Mouse (Mus musculus): ENCODE measurements around the gene Nhsl1. TPM values are rescaled to one million over a fixed set of nuclear protein-coding genes. Genes with fewer than 3 reads are reported as not detected.

Nhsl1 gene
- polyA plus RNA-seq, 1 experiment: 16.7 TPM

DNA sequence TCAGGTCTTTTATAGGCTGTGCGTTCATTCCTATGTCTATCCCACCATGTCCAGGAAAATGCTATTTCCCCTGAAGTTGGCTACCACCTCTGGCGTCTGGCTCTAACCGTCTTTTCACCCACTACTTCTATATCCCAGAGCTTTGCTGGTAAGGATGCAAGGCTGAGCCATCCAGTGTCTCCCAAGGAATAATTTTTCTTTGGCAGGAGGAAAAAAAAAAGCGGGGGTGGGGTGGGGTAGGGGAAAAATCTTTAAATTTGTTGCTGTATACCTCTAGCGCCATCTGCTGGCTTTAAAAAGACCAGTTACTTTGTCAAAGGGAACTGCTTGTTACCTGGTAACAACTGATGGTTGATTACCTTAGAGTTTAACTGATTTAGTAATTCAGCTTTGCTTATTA, 209.7 kb downstream of the Nhsl1 start:
- H3K4me3 ChIP-seq (replicated peaks; ENCODE audit: insufficient read depth, low read depth, low read length): no peak overlapping the region
- WGBS: 18% methylated on average over 5 of the region's 5 CpGs
- TF ChIP-seq CTCF (IDR thresholded peaks at IDR 0.05; ENCODE audit: borderline replicate concordance, insufficient read depth, low read depth, low read length) (peak; percentile 17; the same call in 1 of the 2 replicates), POLR2A (IDR thresholded peaks at IDR 0.05; ENCODE audit: borderline replicate concordance, insufficient read depth, low read length) (no peak)
- H3K27ac ChIP-seq (ENCODE audit: insufficient read depth, low read length): no peak overlapping the region
- DNase-seq: peak; percentile 57 to 66
- H3K27me3 ChIP-seq (ENCODE audit: control insufficient read depth, insufficient read depth, low read length): no peaks in the 10 kb centered on the region
- H3K4me1 ChIP-seq (ENCODE audit: control insufficient read depth, insufficient read depth, low read length): peaks cover 17% of the 10 kb centered on the region

- TF ChIP-seq CTCF (IDR thresholded peaks at IDR 0.05; ENCODE audit: borderline replicate concordance, insufficient read depth, low read depth, low read length): no peak
- TF ChIP-seq POLR2A (IDR thresholded peaks at IDR 0.05; ENCODE audit: borderline replicate concordance, insufficient read depth, low read length): no peak
- no peaks in the 10 kb centered on the region for H3K27me3 ChIP-seq (ENCODE audit: control insufficient read depth, insufficient read depth, low read length)
- H3K27ac ChIP-seq (ENCODE audit: insufficient read depth, low read length): no peak overlapping the region
- no peak overlapping the region for H3K4me3 ChIP-seq (replicated peaks; ENCODE audit: insufficient read depth, low read depth, low read length)
- 92% methylated on average over 4 of the region's 4 CpGs for WGBS
- H3K4me1 ChIP-seq (ENCODE audit: control insufficient read depth, insufficient read depth, low read length): peaks cover 17% of the 10 kb centered on the region
- DNase-seq: no peak
These were observed 210.4 kb downstream of the Nhsl1 start for GRCm38 (mm10) chr10:18529177-18529576.

DNA sequence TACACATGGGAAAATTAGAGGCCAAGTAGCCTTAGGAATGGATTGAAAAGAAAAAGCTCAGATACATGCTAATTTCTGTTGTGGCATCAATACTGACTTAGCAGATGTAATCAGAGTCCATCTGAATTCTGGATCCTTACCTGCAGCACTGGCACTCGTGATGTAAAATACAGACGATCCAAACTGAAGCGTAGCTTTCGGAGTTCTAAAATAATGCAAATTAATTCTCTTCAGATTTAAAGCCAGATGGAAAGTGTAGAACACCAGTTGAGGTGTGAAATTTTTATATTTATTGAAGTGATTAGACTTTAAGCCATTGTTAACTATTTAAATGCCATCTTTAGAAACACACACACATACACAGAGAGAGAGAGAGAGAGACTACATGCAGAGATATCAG, 211.4 kb downstream of the Nhsl1 start:
- no peak overlapping the region for H3K4me3 ChIP-seq (replicated peaks; ENCODE audit: insufficient read depth, low read depth, low read length)
- 78% methylated on average over 4 of the region's 4 CpGs for WGBS
- no peak overlapping the region for H3K27ac ChIP-seq (ENCODE audit: insufficient read depth, low read length)
- TF ChIP-seq CTCF (IDR thresholded peaks at IDR 0.05; ENCODE audit: borderline replicate concordance, insufficient read depth, low read depth, low read length) (no peak), POLR2A (IDR thresholded peaks at IDR 0.05; ENCODE audit: borderline replicate concordance, insufficient read depth, low read length) (no peak)
- DNase-seq: no peak
- H3K27me3 ChIP-seq (ENCODE audit: control insufficient read depth, insufficient read depth, low read length): no peaks in the 10 kb centered on the region
- peaks cover 14% of the 10 kb centered on the region for H3K4me1 ChIP-seq (ENCODE audit: control insufficient read depth, insufficient read depth, low read length)

DNA sequence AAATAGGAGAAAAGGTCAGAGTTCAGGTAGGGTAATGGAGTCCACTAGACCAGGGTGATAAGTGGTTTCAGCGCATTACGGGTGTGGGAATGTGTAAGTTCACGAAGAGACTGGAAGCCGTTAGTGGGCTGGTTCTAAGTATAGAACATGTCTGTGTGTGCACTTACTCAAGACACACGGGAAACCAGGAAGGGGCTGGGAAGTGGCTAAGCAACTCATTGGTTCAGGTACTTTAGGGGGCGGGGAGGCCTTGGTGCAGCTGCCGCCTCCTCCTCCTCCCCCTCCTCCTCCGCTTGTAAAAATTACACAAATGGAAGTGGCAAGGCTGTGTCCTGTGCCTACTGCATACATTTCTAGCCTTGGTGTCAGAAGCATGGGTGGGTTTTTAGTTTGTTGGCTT, 213.5 kb downstream of the Nhsl1 start:
- 87% methylated on average over 8 of the region's 8 CpGs for WGBS
- DNase-seq: no peak
- Histone ChIP-seq H3K4me3 (replicated peaks; ENCODE audit: insufficient read depth, low read depth, low read length) (no peak overlapping the region), H3K27me3 (ENCODE audit: control insufficient read depth, insufficient read depth, low read length) (no peaks in the 10 kb centered on the region), H3K27ac (ENCODE audit: insufficient read depth, low read length) (no peak overlapping the region), H3K4me1 (ENCODE audit: control insufficient read depth, insufficient read depth, low read length) (peaks cover under 1% of the 10 kb centered on the region; the same call in 1 of the 2 replicates)
- TF ChIP-seq POLR2A (IDR thresholded peaks at IDR 0.05; ENCODE audit: borderline replicate concordance, insufficient read depth, low read length) (no peak), CTCF (IDR thresholded peaks at IDR 0.05; ENCODE audit: borderline replicate concordance, insufficient read depth, low read depth, low read length) (no peak)

- no peak for DNase-seq
- Histone ChIP-seq H3K27me3 (ENCODE audit: control insufficient read depth, insufficient read depth, low read length) (no peaks in the 10 kb centered on the region), H3K4me3 (replicated peaks; ENCODE audit: insufficient read depth, low read depth, low read length) (no peak overlapping the region), H3K27ac (ENCODE audit: insufficient read depth, low read length) (no peak overlapping the region), H3K4me1 (ENCODE audit: control insufficient read depth, insufficient read depth, low read length) (no peaks in the 10 kb centered on the region)
- TF ChIP-seq POLR2A (IDR thresholded peaks at IDR 0.05; ENCODE audit: borderline replicate concordance, insufficient read depth, low read length) (no peak), CTCF (IDR thresholded peaks at IDR 0.05; ENCODE audit: borderline replicate concordance, insufficient read depth, low read depth, low read length) (no peak)
- 92% methylated on average over 2 of the region's 2 CpGs for WGBS
These were observed 218.1 kb downstream of the Nhsl1 start for GRCm38 (mm10) chr10:18536889-18537288.

- Histone ChIP-seq H3K4me1 (ENCODE audit: control insufficient read depth, insufficient read depth, low read length) (no peaks in the 10 kb centered on the region), H3K27me3 (ENCODE audit: control insufficient read depth, insufficient read depth, low read length) (no peaks in the 10 kb centered on the region), H3K27ac (ENCODE audit: insufficient read depth, low read length) (no peak overlapping the region), H3K4me3 (replicated peaks; ENCODE audit: insufficient read depth, low read depth, low read length) (peak overlapping the region; percentile 90)
- 15% methylated on average over 13 of the region's 13 CpGs for WGBS
- peak in 1 of 2 experiments; percentile 22 for DNase-seq
- TF ChIP-seq CTCF (IDR thresholded peaks at IDR 0.05; ENCODE audit: borderline replicate concordance, insufficient read depth, low read depth, low read length) (no peak), POLR2A (IDR thresholded peaks at IDR 0.05; ENCODE audit: borderline replicate concordance, insufficient read depth, low read length) (no peak)
These were observed 226.5 kb downstream of the Nhsl1 start for GRCm38 (mm10) chr10:18545309-18545708.

DNA sequence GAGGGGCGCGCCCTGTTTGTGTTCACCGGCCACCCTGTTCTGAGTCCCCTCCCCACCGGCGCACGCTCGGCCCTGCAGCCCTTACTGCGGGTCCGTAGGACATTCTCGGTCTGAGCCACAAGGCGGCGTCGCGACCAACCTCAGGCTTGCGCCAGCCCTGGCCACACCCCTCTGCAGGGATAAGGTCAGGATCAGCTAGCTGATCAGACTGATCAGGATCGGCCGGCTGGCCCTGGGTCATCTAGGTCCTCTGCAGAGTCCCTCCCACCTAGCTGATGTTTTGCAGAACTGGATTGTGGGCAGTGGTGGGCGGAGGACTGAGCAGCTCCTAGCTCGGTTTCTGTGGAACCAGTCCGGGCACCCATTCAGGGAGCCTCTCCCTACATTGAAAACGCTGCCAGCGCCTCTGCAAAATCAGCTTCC, 227.0 kb downstream of the Nhsl1 start, which contains the start of gene Hebp2:
Hebp2 (minus strand) TSS at position 264 of the 423 bp plus-strand sequence.
- no peaks in the 10 kb centered on the region for H3K27me3 ChIP-seq (ENCODE audit: control insufficient read depth, insufficient read depth, low read length)
- WGBS: 1% methylated on average over 22 of the region's 22 CpGs
- no peaks in the 10 kb centered on the region for H3K4me1 ChIP-seq (ENCODE audit: control insufficient read depth, insufficient read depth, low read length)
- TF ChIP-seq POLR2A (IDR thresholded peaks at IDR 0.05; ENCODE audit: borderline replicate concordance, insufficient read depth, low read length) (0 out of 2 replicates have a peak, but pooled peaks have one; percentile 11), CTCF (IDR thresholded peaks at IDR 0.05; ENCODE audit: borderline replicate concordance, insufficient read depth, low read depth, low read length) (peak; percentile 67)
- peak within 1 kb of the TSS; percentile 90 for H3K4me3 ChIP-seq (replicated peaks; ENCODE audit: insufficient read depth, low read depth, low read length)
- H3K27ac ChIP-seq (ENCODE audit: insufficient read depth, low read length): no peak within 1 kb of the TSS
- DNase-seq: peak; percentile 73 to 79

DNA sequence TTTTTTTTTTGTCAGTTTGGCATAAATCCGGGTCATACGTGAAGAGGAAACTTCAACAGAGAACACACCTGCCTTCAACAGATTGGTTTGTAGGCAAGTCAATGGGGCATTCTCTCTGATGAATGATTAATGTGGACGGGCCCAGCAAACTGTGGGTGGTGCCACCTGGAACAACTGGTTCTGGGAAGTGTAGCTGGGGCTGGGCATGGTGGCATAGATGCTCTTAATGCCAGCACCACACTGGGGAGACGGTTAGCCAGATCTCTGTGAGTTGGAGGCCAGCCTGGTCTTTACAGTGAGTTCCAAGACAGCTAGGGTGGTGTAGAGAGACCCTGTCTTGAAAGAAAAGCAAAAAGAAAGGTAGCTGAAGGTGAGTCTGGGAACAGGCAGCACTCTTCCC, 228.6 kb downstream of the Nhsl1 start:
- WGBS: 70% methylated on average over 4 of the region's 4 CpGs
- Histone ChIP-seq H3K27me3 (ENCODE audit: control insufficient read depth, insufficient read depth, low read length) (no peaks in the 10 kb centered on the region), H3K4me1 (ENCODE audit: control insufficient read depth, insufficient read depth, low read length) (no peaks in the 10 kb centered on the region), H3K27ac (ENCODE audit: insufficient read depth, low read length) (no peak overlapping the region), H3K4me3 (replicated peaks; ENCODE audit: insufficient read depth, low read depth, low read length) (no peak overlapping the region)
- no peak for TF ChIP-seq CTCF (IDR thresholded peaks at IDR 0.05; ENCODE audit: borderline replicate concordance, insufficient read depth, low read depth, low read length)
- no peak for DNase-seq

All from cerebellum, adult 2 months (tissue).